ENCODE assay signal across 9 mouse cellular contexts in genomic region chr14:35074636-35075035, GRCm38 (mm10).
DNase-seq lines count a peak whose midpoint lies in the region; ATAC-seq lines count a peak whose summit lies in the region.
"Had no signal": no experiment of that assay in that cellular context is flagged by ENCODE, and none has a peak within 500 bp of the region (broad histone marks: within the 10 kb centered on the region; RNA-seq: fewer than 3 reads in every experiment).

No protein-coding gene starts in this region.

- H3K4me2 ChIP-seq in midbrain, embryonic 12.5 days (replicated peaks), result no peak overlapping the region
- H3K4me2 ChIP-seq: limb, embryonic 13.5 days had no signal

- WGBS in midbrain, embryonic 12.5 days, result 65% methylated on average over 6 of the region's 6 CpGs

- H3K4me1 ChIP-seq in midbrain, embryonic 12.5 days, result peaks cover 4% of the 10 kb centered on the region
- H3K4me1 ChIP-seq: limb, embryonic 13.5 days had no signal

- DNase-seq in adrenal gland, adult 8-10 months, result peak; percentile 49
- peak; percentile 21 to 29 for DNase-seq in heart, postnatal 10 days
- DNase-seq in kidney, postnatal 25 days, result no peak
- DNase-seq in kidney, postnatal 14 days, result no peak
- DNase-seq in thymus, postnatal 10 days (ENCODE audit: low spot score in 2 of 2), result no peak
- no peak for DNase-seq in gastrocnemius, adult 18-20 months (ENCODE audit: low spot score)

- H3K4me3 ChIP-seq in midbrain, embryonic 12.5 days, result no peak overlapping the region
- H3K4me3 ChIP-seq: limb, embryonic 13.5 days had no signal

- H3K36me3 ChIP-seq in midbrain, embryonic 12.5 days, result no peaks in the 10 kb centered on the region
- H3K36me3 ChIP-seq: limb, embryonic 13.5 days had no signal

- no peaks in the 10 kb centered on the region for H3K27me3 ChIP-seq in midbrain, embryonic 12.5 days
- H3K27me3 ChIP-seq: limb, embryonic 13.5 days had no signal

- no peak overlapping the region for H3K9ac ChIP-seq in midbrain, embryonic 12.5 days (replicated peaks)
- H3K9ac ChIP-seq: limb, embryonic 13.5 days had no signal

- no peak overlapping the region for H3K27ac ChIP-seq in midbrain, embryonic 12.5 days (replicated peaks)
- H3K27ac ChIP-seq: limb, embryonic 13.5 days had no signal

- intact Hi-C loops in heart, postnatal 10 days (cut with DNase I), result no loop called here

- H3K9me3 ChIP-seq in midbrain, embryonic 12.5 days, result no peaks in the 10 kb centered on the region
- H3K9me3 ChIP-seq: limb, embryonic 13.5 days had no signal

- peak; percentile 81 for ATAC-seq in cerebellum, adult (ENCODE audit: insufficient number of reproducible peaks, low FRiP score, low TSS enrichment)
- ATAC-seq in midbrain, embryonic 12.5 days (ENCODE audit: low FRiP score, low read depth), result peak; percentile 84

Comparison
In these comparisons a context has a peak if more than half of its experiments do, and no peak if none do; other contexts are left out.
1. DNase-seq: peak in adrenal gland, adult 8-10 months (single experiment) and heart, postnatal 10 days (2 of 2); none in kidney, postnatal 25 days (0 of 2), kidney, postnatal 14 days (single experiment), thymus, postnatal 10 days (0 of 2) and gastrocnemius, adult 18-20 months (single experiment).